Mouse (Mus musculus): ENCODE results near the gene Carnmt1. TPM values are rescaled to one million over a fixed set of nuclear protein-coding genes. Genes with fewer than 3 reads are reported as not detected.

The Carnmt1 gene
- polyA plus RNA-seq, 1 experiment = 8.2 TPM

DNA sequence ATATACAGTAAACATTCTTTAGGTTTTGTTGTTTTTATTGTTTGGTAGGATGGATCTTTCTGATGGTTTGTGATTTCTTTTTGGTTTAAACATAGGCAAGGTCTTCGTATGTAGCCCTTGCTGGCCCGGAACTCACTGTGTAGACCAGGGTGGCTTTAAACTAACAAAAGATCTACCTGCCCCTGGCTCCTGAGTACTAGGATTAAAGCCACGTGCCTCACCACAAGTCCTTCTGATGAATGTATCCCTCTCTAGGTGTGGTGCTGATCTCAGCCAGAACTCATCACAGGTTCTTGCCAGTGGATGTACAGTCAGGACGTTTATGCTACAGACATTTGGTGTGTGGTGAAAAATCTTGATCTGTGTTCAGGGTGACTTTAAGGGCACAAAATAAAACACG lies 32.6 kb upstream of the Carnmt1 start:
- Histone ChIP-seq H3K4me1 (ENCODE audit: control insufficient read depth, insufficient read depth, low read length) (no peaks in the 10 kb centered on the region), H3K27me3 (ENCODE audit: control insufficient read depth, insufficient read depth, low read length) (no peaks in the 10 kb centered on the region), H3K27ac (ENCODE audit: insufficient read depth, low read length) (no peak overlapping the region), H3K4me3 (replicated peaks; ENCODE audit: insufficient read depth, low read depth, low read length) (no peak overlapping the region)
- DNase-seq = no peak
- no peak for TF ChIP-seq POLR2A (IDR thresholded peaks at IDR 0.05; ENCODE audit: borderline replicate concordance, insufficient read depth, low read length)
- no peak for TF ChIP-seq CTCF (IDR thresholded peaks at IDR 0.05; ENCODE audit: borderline replicate concordance, insufficient read depth, low read depth, low read length)
- WGBS = 87% methylated on average over 5 of the region's 5 CpGs

- WGBS = 80% methylated on average over 5 of the region's 5 CpGs
- TF ChIP-seq POLR2A (IDR thresholded peaks at IDR 0.05; ENCODE audit: borderline replicate concordance, insufficient read depth, low read length) (no peak), CTCF (IDR thresholded peaks at IDR 0.05; ENCODE audit: borderline replicate concordance, insufficient read depth, low read depth, low read length) (no peak)
- no peak for DNase-seq
- Histone ChIP-seq H3K27ac (ENCODE audit: insufficient read depth, low read length) (no peak overlapping the region), H3K27me3 (ENCODE audit: control insufficient read depth, insufficient read depth, low read length) (no peaks in the 10 kb centered on the region), H3K4me3 (replicated peaks; ENCODE audit: insufficient read depth, low read depth, low read length) (no peak overlapping the region), H3K4me1 (ENCODE audit: control insufficient read depth, insufficient read depth, low read length) (no peaks in the 10 kb centered on the region)
These were observed 31.6 kb upstream of the Carnmt1 start for GRCm38 (mm10) chr19:18638949-18639348.

- H3K27me3 ChIP-seq (ENCODE audit: control insufficient read depth, insufficient read depth, low read length) = no peaks in the 10 kb centered on the region
- H3K27ac ChIP-seq (ENCODE audit: insufficient read depth, low read length) = no peak overlapping the region
- H3K4me1 ChIP-seq (ENCODE audit: control insufficient read depth, insufficient read depth, low read length) = no peaks in the 10 kb centered on the region
- no peak overlapping the region for H3K4me3 ChIP-seq (replicated peaks; ENCODE audit: insufficient read depth, low read depth, low read length)
- WGBS = 37% methylated on average over 2 of the region's 2 CpGs
- TF ChIP-seq CTCF (IDR thresholded peaks at IDR 0.05; ENCODE audit: borderline replicate concordance, insufficient read depth, low read depth, low read length) (peak; percentile 76), POLR2A (IDR thresholded peaks at IDR 0.05; ENCODE audit: borderline replicate concordance, insufficient read depth, low read length) (no peak)
- peak in 1 of 2 experiments; percentile 41 for DNase-seq
These were observed 31.0 kb upstream of the Carnmt1 start for GRCm38 (mm10) chr19:18639552-18639951.

DNA sequence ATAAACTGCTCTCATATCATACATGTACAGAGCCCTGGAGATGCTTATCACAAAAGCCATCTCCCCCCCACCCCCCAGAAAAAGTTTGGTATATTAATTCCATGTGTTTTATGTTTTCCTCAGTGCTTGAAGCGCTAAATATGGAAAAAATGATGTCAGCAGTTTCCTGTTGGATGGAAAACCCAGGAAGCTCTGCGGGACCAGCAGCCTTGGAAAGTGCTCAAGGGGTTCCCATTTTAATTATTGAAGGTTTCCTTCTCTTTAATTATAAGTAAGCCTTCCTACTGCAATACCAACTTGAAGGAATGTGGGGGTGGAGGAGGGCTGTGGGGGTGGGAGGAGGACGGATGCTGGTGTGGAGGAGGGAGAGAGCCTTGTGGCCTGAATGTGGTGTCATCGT lies 29.6 kb upstream of the Carnmt1 start:
- no peak for DNase-seq
- H3K27ac ChIP-seq (ENCODE audit: insufficient read depth, low read length) = no peak overlapping the region
- no peaks in the 10 kb centered on the region for H3K4me1 ChIP-seq (ENCODE audit: control insufficient read depth, insufficient read depth, low read length)
- TF ChIP-seq CTCF (IDR thresholded peaks at IDR 0.05; ENCODE audit: borderline replicate concordance, insufficient read depth, low read depth, low read length) (no peak), POLR2A (IDR thresholded peaks at IDR 0.05; ENCODE audit: borderline replicate concordance, insufficient read depth, low read length) (no peak)
- no peaks in the 10 kb centered on the region for H3K27me3 ChIP-seq (ENCODE audit: control insufficient read depth, insufficient read depth, low read length)
- WGBS = 66% methylated on average over 4 of the region's 4 CpGs
- no peak overlapping the region for H3K4me3 ChIP-seq (replicated peaks; ENCODE audit: insufficient read depth, low read depth, low read length)

DNA sequence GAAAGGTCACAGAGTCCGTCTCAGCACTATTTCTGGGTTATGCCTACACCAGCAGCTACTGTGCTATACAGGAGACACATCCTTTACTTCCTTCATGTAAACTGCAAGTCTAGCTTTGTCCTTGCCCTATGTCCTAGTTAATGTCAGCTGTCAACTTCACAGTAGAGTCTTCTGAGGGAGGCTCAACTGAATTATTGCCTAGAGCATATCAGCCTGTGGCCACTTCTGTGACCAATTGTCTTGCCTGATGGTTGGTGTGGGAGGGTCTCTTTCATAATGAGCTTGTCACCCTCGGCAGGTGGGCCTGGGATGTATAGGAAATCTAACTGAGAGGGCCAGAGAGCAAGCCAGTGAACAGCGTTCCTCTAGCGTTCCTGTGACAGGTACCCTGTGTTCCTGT lies 27.2 kb upstream of the Carnmt1 start:
- no peak for DNase-seq
- no peaks in the 10 kb centered on the region for H3K27me3 ChIP-seq (ENCODE audit: control insufficient read depth, insufficient read depth, low read length)
- 47% methylated on average over 4 of the region's 4 CpGs for WGBS
- no peak overlapping the region for H3K27ac ChIP-seq (ENCODE audit: insufficient read depth, low read length)
- H3K4me1 ChIP-seq (ENCODE audit: control insufficient read depth, insufficient read depth, low read length) = no peaks in the 10 kb centered on the region
- no peak overlapping the region for H3K4me3 ChIP-seq (replicated peaks; ENCODE audit: insufficient read depth, low read depth, low read length)
- TF ChIP-seq POLR2A (IDR thresholded peaks at IDR 0.05; ENCODE audit: borderline replicate concordance, insufficient read depth, low read length) (no peak), CTCF (IDR thresholded peaks at IDR 0.05; ENCODE audit: borderline replicate concordance, insufficient read depth, low read depth, low read length) (no peak)

GRCm38 (mm10) chr19:18644084-18644483 lies 26.5 kb upstream of the Carnmt1 start:
- DNase-seq = no peak
- no peak overlapping the region for H3K4me3 ChIP-seq (replicated peaks; ENCODE audit: insufficient read depth, low read depth, low read length)
- H3K27ac ChIP-seq (ENCODE audit: insufficient read depth, low read length) = no peak overlapping the region
- TF ChIP-seq CTCF (IDR thresholded peaks at IDR 0.05; ENCODE audit: borderline replicate concordance, insufficient read depth, low read depth, low read length) (no peak), POLR2A (IDR thresholded peaks at IDR 0.05; ENCODE audit: borderline replicate concordance, insufficient read depth, low read length) (no peak)
- no peaks in the 10 kb centered on the region for H3K4me1 ChIP-seq (ENCODE audit: control insufficient read depth, insufficient read depth, low read length)
- WGBS = 88% methylated on average over 6 of the region's 6 CpGs
- no peaks in the 10 kb centered on the region for H3K27me3 ChIP-seq (ENCODE audit: control insufficient read depth, insufficient read depth, low read length)

- Histone ChIP-seq H3K4me3 (replicated peaks; ENCODE audit: insufficient read depth, low read depth, low read length) (no peak overlapping the region), H3K27ac (ENCODE audit: insufficient read depth, low read length) (no peak overlapping the region), H3K27me3 (ENCODE audit: control insufficient read depth, insufficient read depth, low read length) (no peaks in the 10 kb centered on the region), H3K4me1 (ENCODE audit: control insufficient read depth, insufficient read depth, low read length) (no peaks in the 10 kb centered on the region)
- no peak for DNase-seq
- 75% methylated on average over 3 of the region's 3 CpGs for WGBS
- TF ChIP-seq CTCF (IDR thresholded peaks at IDR 0.05; ENCODE audit: borderline replicate concordance, insufficient read depth, low read depth, low read length) = no peak
- no peak for TF ChIP-seq POLR2A (IDR thresholded peaks at IDR 0.05; ENCODE audit: borderline replicate concordance, insufficient read depth, low read length)
These were observed 24.2 kb upstream of the Carnmt1 start for GRCm38 (mm10) chr19:18646397-18646796.

- H3K4me1 ChIP-seq (ENCODE audit: control insufficient read depth, insufficient read depth, low read length) = no peaks in the 10 kb centered on the region
- H3K4me3 ChIP-seq (replicated peaks; ENCODE audit: insufficient read depth, low read depth, low read length) = no peak overlapping the region
- no peaks in the 10 kb centered on the region for H3K27me3 ChIP-seq (ENCODE audit: control insufficient read depth, insufficient read depth, low read length)
- TF ChIP-seq CTCF (IDR thresholded peaks at IDR 0.05; ENCODE audit: borderline replicate concordance, insufficient read depth, low read depth, low read length) = no peak
- no peak for TF ChIP-seq POLR2A (IDR thresholded peaks at IDR 0.05; ENCODE audit: borderline replicate concordance, insufficient read depth, low read length)
- no peak for DNase-seq
- H3K27ac ChIP-seq (ENCODE audit: insufficient read depth, low read length) = no peak overlapping the region
- WGBS = 57% methylated on average over 5 of the region's 5 CpGs
These were observed 23.6 kb upstream of the Carnmt1 start for GRCm38 (mm10) chr19:18646853-18647420.

Data from cerebellum, adult 2 months (tissue).